ENCODE assay signal across 37 mouse cellular contexts in the genomic region with DNA sequence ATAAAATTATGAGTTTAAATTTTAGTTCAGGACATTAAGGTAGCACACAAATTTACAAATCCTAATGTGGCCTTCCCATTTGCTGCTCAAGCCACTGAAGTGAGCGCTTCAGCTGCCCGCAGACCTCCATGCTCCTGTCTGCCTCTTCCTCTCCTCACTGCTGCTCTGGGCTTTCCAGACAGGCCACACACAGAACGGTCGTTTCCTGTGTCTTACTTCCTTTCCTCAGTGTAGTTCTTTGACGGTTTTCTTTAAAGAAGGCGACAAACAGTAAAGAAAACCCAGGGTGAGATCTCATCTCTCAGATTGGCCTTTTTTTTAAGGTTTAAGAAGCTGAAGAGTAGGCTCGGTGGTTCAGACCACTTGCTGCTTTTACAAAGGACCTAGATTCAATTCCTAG. TPM values are rescaled to one million over a fixed set of nuclear protein-coding genes. Genes with fewer than 3 reads are reported as not detected.
DNase-seq lines count a peak whose midpoint lies in the region; ATAC-seq and TF ChIP-seq lines count a peak whose summit lies in the region.
"Had no signal": no experiment of that assay in that cellular context is flagged by ENCODE, and none has a peak within 500 bp of the region (broad histone marks: within the 10 kb centered on the region; RNA-seq: fewer than 3 reads in every experiment).

No protein-coding gene starts in this region.

- H3K4me3 ChIP-seq in intestine, postnatal 0 days (ENCODE audit: low read depth, low read length), result no peak overlapping the region
- H3K4me3 ChIP-seq in midbrain, embryonic 16.5 days (ENCODE audit: low read depth, low read length), result no peak overlapping the region
- H3K4me3 ChIP-seq: embryonic facial prominence, embryonic 13.5 days; erythroblast, embryonic 14.5 days; forebrain, embryonic 13.5 days; heart, adult 2 months; hindbrain, embryonic 15.5 days; kidney, embryonic 15.5 days; left cerebral cortex, adult 2 months; midbrain, embryonic 10.5 days had no signal

- no peaks in the 10 kb centered on the region for H3K9me3 ChIP-seq in intestine, postnatal 0 days (ENCODE audit: control insufficient read depth)
- no peaks in the 10 kb centered on the region for H3K9me3 ChIP-seq in midbrain, embryonic 16.5 days (replicated peaks; ENCODE audit: control insufficient read depth, low read length, poor library complexity, severe bottlenecking)
- H3K9me3 ChIP-seq: embryonic facial prominence, embryonic 13.5 days; forebrain, embryonic 13.5 days; G1E; hindbrain, embryonic 15.5 days; kidney, embryonic 15.5 days; midbrain, embryonic 10.5 days had no signal

- H3K9ac ChIP-seq in intestine, postnatal 0 days (ENCODE audit: low read depth, low read length), result no peak overlapping the region
- no peak overlapping the region for H3K9ac ChIP-seq in midbrain, embryonic 16.5 days (ENCODE audit: low read depth, low read length)
- H3K9ac ChIP-seq: embryonic facial prominence, embryonic 13.5 days; forebrain, embryonic 13.5 days; hindbrain, embryonic 15.5 days; kidney, embryonic 15.5 days; liver, embryonic 14.5 days; lung, embryonic 14.5 days had no signal

- peak; percentile 68 for DNase-seq in naive thymus-derived CD4-positive, alpha-beta T cell, adult 2 months (ENCODE audit: low read depth)
- DNase-seq in thymus, postnatal 36 days, result peak; percentile 32 to 46
- DNase-seq: adrenal gland, postnatal 10 days; cerebellum, adult 2 months; cerebellum, postnatal 25 days; embryo, embryonic 11 days; gastrocnemius, postnatal 10 days; heart, adult 2 months; heart, postnatal 36 days; kidney, adult 11 months; kidney, postnatal 4 days; lung, embryonic 14.5 days; lung, postnatal 4 days had no signal

- no peaks in the 10 kb centered on the region for H3K4me1 ChIP-seq in intestine, postnatal 0 days (replicated peaks; ENCODE audit: control insufficient read depth, insufficient read depth, low read length)
- H3K4me1 ChIP-seq in midbrain, embryonic 16.5 days (ENCODE audit: control insufficient read depth, insufficient read depth, low read length), result no peaks in the 10 kb centered on the region
- H3K4me1 ChIP-seq: forebrain, embryonic 13.5 days; hindbrain, embryonic 15.5 days; midbrain, embryonic 10.5 days had no signal

- H3K4me2 ChIP-seq in intestine, postnatal 0 days (replicated peaks; ENCODE audit: low read depth), result no peak overlapping the region
- H3K4me2 ChIP-seq in midbrain, embryonic 16.5 days (ENCODE audit: low read length), result no peak overlapping the region
- H3K4me2 ChIP-seq: embryonic facial prominence, embryonic 13.5 days; forebrain, embryonic 13.5 days; hindbrain, embryonic 15.5 days; kidney, embryonic 15.5 days; lung, embryonic 14.5 days had no signal

- peak; percentile 81 for ATAC-seq in CD4-positive, CD25-positive, alpha-beta regulatory T cell, adult 4 months
- ATAC-seq in common myeloid progenitor, adult 5-6 weeks (replicated peaks; ENCODE audit: low read depth, poor library complexity, severe bottlenecking), result peak; percentile 42
- ATAC-seq in intestine, postnatal 0 days, result no peak
- no peak for ATAC-seq in megakaryocyte-erythroid progenitor cell, adult 5-6 weeks (replicated peaks; ENCODE audit: low FRiP score, low TSS enrichment, poor library complexity, severe bottlenecking)
- ATAC-seq in midbrain, embryonic 16.5 days, result no peak
- ATAC-seq: forebrain, embryonic 13.5 days; Patski had no signal

- H3K27ac ChIP-seq in intestine, postnatal 0 days (ENCODE audit: low read depth, low read length), result no peak overlapping the region
- no peak overlapping the region for H3K27ac ChIP-seq in midbrain, embryonic 16.5 days (ENCODE audit: low read length)
- H3K27ac ChIP-seq: embryonic facial prominence, embryonic 13.5 days; forebrain, embryonic 13.5 days; heart, adult 2 months; hindbrain, embryonic 15.5 days; kidney, embryonic 15.5 days; left cerebral cortex, adult 2 months; liver, embryonic 14.5 days; midbrain, embryonic 10.5 days had no signal

- WGBS in intestine, postnatal 0 days, result 80% methylated on average over 7 of the region's 7 CpGs
- WGBS in midbrain, embryonic 16.5 days, result 86% methylated on average over 7 of the region's 7 CpGs

- no peaks in the 10 kb centered on the region for H3K36me3 ChIP-seq in intestine, postnatal 0 days (ENCODE audit: control insufficient read depth, insufficient read depth)
- H3K36me3 ChIP-seq in midbrain, embryonic 16.5 days (ENCODE audit: control insufficient read depth, insufficient read depth, low read length), result peaks cover 5% of the 10 kb centered on the region; the same call in 1 of the 2 replicates
- H3K36me3 ChIP-seq: G1E had no signal

- TF ChIP-seq CTCF in intestine, postnatal 0 days (IDR thresholded peaks at IDR 0.05; ENCODE audit: low read depth), result no peak

- no peaks in the 10 kb centered on the region for H3K27me3 ChIP-seq in intestine, postnatal 0 days (replicated peaks; ENCODE audit: control insufficient read depth, insufficient read depth, low read length)
- no peaks in the 10 kb centered on the region for H3K27me3 ChIP-seq in midbrain, embryonic 16.5 days (ENCODE audit: control insufficient read depth, insufficient read depth, low read depth, low read length)
- H3K27me3 ChIP-seq: embryonic facial prominence, embryonic 13.5 days; forebrain, embryonic 13.5 days; hindbrain, embryonic 15.5 days; kidney, embryonic 15.5 days; Patski had no signal

RNA-seq across cellular contexts. Expression of a gene that starts 28.4 kb away (rescaled TPM):
- 1 to 10 TPM; 4.2 to 4.6 TPM for polyA plus RNA-seq in CD4-positive, CD25-positive, alpha-beta regulatory T cell, adult 4 months (2017; shearing (Covaris generic))
- total RNA-seq in common myeloid progenitor, adult 5-6 weeks (2017), result 0.82 and 1.9 TPM in 2 replicates
- polyA plus RNA-seq in intestine, postnatal 0 days (2015; fragmentation: Nextera tagmentation; extraction: Ambion mirVana), result 5.7 and 5.9 TPM in 2 replicates
- 0.20 TPM in 1 of 2 replicates, not detected in the other for total RNA-seq in megakaryocyte-erythroid progenitor cell, adult 5-6 weeks (2014; fragmentation: Nextera tagmentation)
- total RNA-seq in megakaryocyte-erythroid progenitor cell, adult 5-6 weeks (2017), result 0.61 TPM in 1 of 2 replicates, not detected in the other
- polyA plus RNA-seq in midbrain, embryonic 16.5 days (2015; fragmentation: Nextera tagmentation; extraction: Ambion mirVana), result 4.4 and 6.1 TPM in 2 replicates
- polyA plus RNA-seq: erythroblast, embryonic 14.5 days had no signal

RNA-seq across cellular contexts. Expression of a gene that starts 52.3 kb away (rescaled TPM):
- not detected for polyA plus RNA-seq in CD4-positive, CD25-positive, alpha-beta regulatory T cell, adult 4 months (2017; shearing (Covaris generic))
- total RNA-seq in common myeloid progenitor, adult 5-6 weeks (2017), result not detected in 2 replicates
- polyA plus RNA-seq in intestine, postnatal 0 days (2015; fragmentation: Nextera tagmentation; extraction: Ambion mirVana), result not detected in 2 replicates
- not detected in 2 replicates for total RNA-seq in megakaryocyte-erythroid progenitor cell, adult 5-6 weeks (2014; fragmentation: Nextera tagmentation)
- total RNA-seq in megakaryocyte-erythroid progenitor cell, adult 5-6 weeks (2017), result not detected in 2 replicates
- not detected in 2 replicates for polyA plus RNA-seq in midbrain, embryonic 16.5 days (2015; fragmentation: Nextera tagmentation; extraction: Ambion mirVana)
- total RNA-seq: adrenal gland, postnatal 10 days; gastrocnemius, postnatal 10 days; heart, adult 2 months; heart, postnatal 36 days; layer of hippocampus, postnatal 10 days; left cerebral cortex, adult 2 months; left cerebral cortex, postnatal 36 days; midbrain, postnatal 0 days; neutrophil, adult 5-6 weeks had no signal
- polyA plus RNA-seq: cerebellum, adult 2 months; embryonic facial prominence, embryonic 13.5 days; erythroblast, embryonic 14.5 days; forebrain, embryonic 13.5 days; G1E; heart, adult 2 months; heart, embryonic 14.5 days; hindbrain, embryonic 15.5 days; kidney, embryonic 15.5 days; limb, embryonic 14.5 days; liver, embryonic 14.5 days; lung, embryonic 14.5 days; midbrain, embryonic 10.5 days; midbrain, postnatal 0 days; Patski; small intestine, adult 2 months; testis, adult 2 months; urinary bladder, adult 2 months had no signal

RNA-seq across cellular contexts. Expression of a gene that starts 53.5 kb away (rescaled TPM):
- 100 to 1,000 TPM; 165 to 194 TPM for polyA plus RNA-seq in CD4-positive, CD25-positive, alpha-beta regulatory T cell, adult 4 months (2017; shearing (Covaris generic))
- total RNA-seq in common myeloid progenitor, adult 5-6 weeks (2017), result 16.3 TPM in 2 replicates
- polyA plus RNA-seq in intestine, postnatal 0 days (2015; fragmentation: Nextera tagmentation; extraction: Ambion mirVana), result 25.2 and 26.8 TPM in 2 replicates
- total RNA-seq in megakaryocyte-erythroid progenitor cell, adult 5-6 weeks (2014; fragmentation: Nextera tagmentation), result 10.9 and 12.6 TPM in 2 replicates
- total RNA-seq in megakaryocyte-erythroid progenitor cell, adult 5-6 weeks (2017), result 12.2 and 13.9 TPM in 2 replicates
- polyA plus RNA-seq in midbrain, embryonic 16.5 days (2015; fragmentation: Nextera tagmentation; extraction: Ambion mirVana), result 26.6 and 32.1 TPM in 2 replicates

Comparison
In these comparisons a context has a peak if more than half of its experiments do, and no peak if none do; other contexts are left out.
1. ATAC-seq: peak in CD4-positive, CD25-positive, alpha-beta regulatory T cell, adult 4 months (single experiment) and common myeloid progenitor, adult 5-6 weeks (single experiment); none in intestine, postnatal 0 days (single experiment), megakaryocyte-erythroid progenitor cell, adult 5-6 weeks (single experiment) and midbrain, embryonic 16.5 days (single experiment).